Mouse (Mus musculus): Measurements from ENCODE around the gene Rxra.

DNA sequence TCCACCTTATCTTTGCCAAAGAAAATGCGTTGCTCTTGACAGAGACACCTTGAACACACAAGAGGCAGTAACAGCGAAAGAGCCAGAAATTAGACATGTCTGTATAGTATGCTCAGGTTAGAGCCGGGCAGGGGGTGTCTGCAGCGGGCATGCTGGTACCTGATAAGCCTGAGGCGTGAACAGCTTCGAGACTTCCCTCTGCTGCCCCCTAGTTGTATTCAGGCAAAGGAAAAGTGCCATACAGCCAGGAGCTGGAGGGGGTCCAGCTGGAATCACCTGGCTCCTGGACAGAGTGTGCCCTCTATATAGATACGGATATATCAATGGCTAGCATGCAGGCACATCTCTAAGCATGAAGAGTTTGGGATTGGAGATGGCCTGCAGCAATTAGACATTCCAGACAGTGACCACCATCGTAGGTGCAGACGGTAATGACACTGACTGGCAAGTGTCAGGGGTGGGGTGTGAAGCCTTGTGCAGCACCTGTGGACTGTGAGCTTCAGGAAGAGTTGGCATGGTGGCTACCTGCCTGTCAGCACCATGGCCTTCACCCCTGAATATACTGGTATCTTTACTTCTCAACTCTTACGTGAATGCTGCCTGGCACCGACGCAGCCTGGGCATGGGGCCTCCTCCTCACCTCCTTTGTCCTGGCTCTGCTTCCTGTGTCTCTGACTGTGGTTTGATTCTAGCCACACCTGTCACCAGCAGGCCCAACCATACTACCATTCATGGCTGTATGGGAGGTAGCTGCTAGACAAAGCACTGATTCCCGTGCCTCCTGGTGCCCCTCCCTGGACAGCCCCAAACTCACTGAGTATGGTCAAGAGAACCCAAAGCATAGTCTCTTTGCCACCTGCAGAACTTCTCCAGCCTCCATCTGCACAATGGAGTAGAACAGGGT lies 54.0 kb downstream of the Rxra start:
- peak; percentile 14; the same call in 1 of the 2 replicates for TF ChIP-seq CTCF (IDR thresholded peaks at IDR 0.05; ENCODE audit: low read depth, low read length)
- TF ChIP-seq GATA1 (IDR thresholded peaks at IDR 0.05; ENCODE audit: borderline replicate concordance, low read length), result no peak
- TF ChIP-seq TAL1 (conservative IDR thresholded peaks at IDR 0.05; ENCODE audit: low read depth, low read length), result no peak
- TF ChIP-seq POLR2AphosphoS5 (IDR thresholded peaks at IDR 0.05; ENCODE audit: insufficient replicate concordance, low read depth, low read length), result no peak
